Mouse (Mus musculus) T-helper 17 cell (primary cell): Measurements from ENCODE around the gene Mylk.
"Not testable (repeated sequence)": the region's sequence is repeated elsewhere in the genome, so short reads cannot be mapped to it uniquely, and the experiment has no call there.

ENCODE experiments used
- in situ Hi-C, 2 experiments: fragments of 300-600 bp; cut with MboI, MseI; formaldehyde crosslinking; loops; 1 replicate in 1 of 2; 2 replicates in 1 of 2; pipeline ENCODE4 v1.15.1; 2025; ENCODE audit warnings: high pct_unique_total_duplicates in 2 of 2

Gene Mylk

DNA sequence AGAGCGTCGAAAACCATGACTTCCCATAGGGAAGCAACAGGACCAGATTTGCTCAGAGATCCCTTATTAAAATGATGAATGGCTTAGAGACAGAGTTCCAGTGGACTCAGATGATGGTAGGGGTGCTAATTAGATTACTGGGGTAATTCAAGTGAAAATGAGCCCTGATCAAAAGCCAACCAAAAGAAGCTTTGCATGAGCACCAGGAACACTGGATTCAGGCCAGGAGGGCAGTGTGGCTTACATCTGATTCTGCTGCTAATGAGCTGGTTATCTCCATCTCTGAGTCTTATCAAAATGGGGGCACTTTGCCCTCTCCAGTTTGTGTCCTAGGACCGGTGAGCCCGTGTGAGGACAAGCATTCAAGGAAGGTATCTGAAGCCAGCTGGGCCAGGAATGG lies 23.4 kb downstream of the Mylk start:
- in situ Hi-C loops, result no loop called here

- in situ Hi-C loops, result no loop called here
Measured at GRCm38 (mm10) chr16:34770127-34770526, 25.1 kb downstream of the Mylk start.

DNA sequence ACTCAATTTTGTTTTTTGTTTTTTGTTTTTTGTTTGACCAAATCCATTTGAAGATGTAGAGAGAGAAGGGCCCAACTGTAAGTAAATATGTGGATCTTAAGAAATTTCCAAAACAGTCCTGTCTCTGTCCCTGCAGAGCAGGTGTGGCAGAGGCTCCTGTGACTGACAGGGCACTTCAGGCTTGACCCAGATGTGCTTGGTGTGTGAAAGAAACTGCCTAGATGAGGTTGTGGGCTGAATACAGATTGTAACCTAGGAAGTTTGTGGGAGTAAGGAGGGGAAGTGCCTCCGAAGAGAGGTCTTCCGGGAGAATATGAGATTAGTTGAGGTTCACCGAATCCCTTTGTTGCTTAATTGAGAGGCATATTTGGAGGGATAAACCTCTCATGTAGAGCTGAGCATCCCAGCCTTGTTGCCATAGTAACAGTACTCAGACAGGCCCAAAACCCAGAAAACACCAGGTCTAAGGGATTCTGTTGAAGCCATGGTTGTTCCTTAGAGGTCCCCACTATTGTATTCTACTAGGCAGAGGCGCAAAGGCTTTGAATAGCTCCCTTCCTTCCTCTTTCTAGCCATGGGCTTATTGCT lies 27.5 kb downstream of the Mylk start:
- in situ Hi-C loops, result no loop called here

DNA sequence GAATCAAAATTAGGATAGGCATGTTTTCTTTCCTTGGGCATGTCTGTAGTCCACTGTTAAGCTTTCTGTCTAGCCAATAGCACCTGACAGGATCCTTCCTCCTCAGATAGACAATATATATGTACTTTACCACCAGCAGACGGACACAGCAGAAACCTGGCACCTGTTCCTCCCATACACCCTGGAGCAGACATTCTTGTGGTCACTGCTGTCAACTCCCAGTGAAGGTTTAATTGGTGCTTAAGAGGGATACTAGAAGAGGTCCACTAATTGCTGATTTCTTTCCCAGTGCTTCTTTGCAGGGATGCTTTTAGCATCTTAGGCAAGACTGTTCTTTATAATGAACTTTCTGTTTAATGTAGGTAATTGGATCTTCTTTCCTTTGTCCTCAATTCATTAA lies 37.4 kb downstream of the Mylk start:
- in situ Hi-C loops, result no loop called here

GRCm38 (mm10) chr16:34783536-34783935 lies 38.5 kb downstream of the Mylk start:
- in situ Hi-C loops, result no loop called here

GRCm38 (mm10) chr16:34784675-34785074 lies 39.7 kb downstream of the Mylk start:
- in situ Hi-C loops, result no loop called here

GRCm38 (mm10) chr16:34792555-34792954 lies 47.5 kb downstream of the Mylk start:
- in situ Hi-C loops, result no loop called here

DNA sequence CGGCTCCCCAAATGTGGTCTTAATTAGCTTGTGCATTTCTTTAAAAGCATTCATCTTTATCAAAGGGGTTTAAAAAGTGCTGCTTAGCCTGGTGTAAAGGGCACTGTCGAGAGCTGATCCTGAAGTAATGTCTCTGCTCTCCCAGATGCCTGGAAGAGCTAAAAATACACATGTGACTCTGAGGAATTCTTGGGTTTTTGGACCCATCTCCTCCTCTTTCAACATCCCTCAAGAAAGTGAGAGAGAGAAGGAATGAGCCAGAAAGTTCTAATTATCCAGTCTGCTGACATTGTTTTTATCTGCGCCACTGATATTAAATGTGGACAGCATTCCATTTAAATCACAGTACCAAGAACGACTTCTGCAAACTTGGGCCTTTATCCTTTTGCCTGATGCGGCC lies 48.0 kb downstream of the Mylk start:
- in situ Hi-C loops, result no loop called here

DNA sequence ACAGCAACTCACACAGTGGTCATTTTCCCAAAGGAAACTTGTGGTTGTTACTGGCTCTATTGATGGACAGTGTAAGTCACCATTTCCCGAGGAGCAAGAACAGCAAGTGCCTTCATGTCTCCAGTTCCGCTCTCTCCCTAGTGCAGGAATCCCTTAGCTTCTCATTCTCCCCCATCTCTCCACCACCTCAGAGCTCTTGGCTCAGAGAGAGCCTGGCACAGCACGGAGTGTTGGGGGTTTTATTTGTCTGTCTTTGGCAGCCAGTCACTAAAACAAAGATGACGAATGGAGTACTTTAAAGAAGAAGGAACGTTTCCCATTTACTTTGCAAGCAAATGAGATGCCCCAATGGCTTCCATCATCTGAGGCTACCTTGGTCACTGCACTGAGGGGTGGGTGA lies 56.2 kb downstream of the Mylk start:
- in situ Hi-C loops, result no loop called here

- in situ Hi-C loops, result no loop called here
Measured at GRCm38 (mm10) chr16:34804286-34805010, 59.4 kb downstream of the Mylk start.

- in situ Hi-C loops, result no loop called here
Measured at GRCm38 (mm10) chr16:34806883-34807767, 62.1 kb downstream of the Mylk start.

- in situ Hi-C loops, result no loop called here
Measured at GRCm38 (mm10) chr16:34807768-34808275, 62.8 kb downstream of the Mylk start.

DNA sequence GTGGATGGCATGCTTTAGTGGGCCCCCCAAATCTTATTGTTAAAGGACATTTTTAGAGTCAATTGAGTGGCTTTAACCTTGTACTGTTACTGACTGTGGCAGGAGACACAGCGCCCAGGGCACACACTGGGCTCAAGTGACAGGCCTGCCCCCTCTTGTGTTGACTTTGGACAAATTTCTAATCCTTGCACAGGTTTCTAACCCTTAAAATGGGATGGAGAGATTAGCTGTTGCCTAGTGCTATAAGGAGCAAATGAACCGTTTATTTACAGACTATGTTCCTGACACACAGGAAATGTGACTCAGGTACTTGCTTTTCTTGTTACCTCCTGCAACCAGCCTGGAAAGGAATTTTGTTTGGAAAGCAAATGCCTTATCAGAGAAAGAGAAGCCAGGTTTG lies 67.2 kb downstream of the Mylk start:
- in situ Hi-C loops, result no loop called here

- in situ Hi-C loops, result not testable (repeated sequence)
Measured at GRCm38 (mm10) chr16:34813161-34813560, 68.2 kb downstream of the Mylk start.

DNA sequence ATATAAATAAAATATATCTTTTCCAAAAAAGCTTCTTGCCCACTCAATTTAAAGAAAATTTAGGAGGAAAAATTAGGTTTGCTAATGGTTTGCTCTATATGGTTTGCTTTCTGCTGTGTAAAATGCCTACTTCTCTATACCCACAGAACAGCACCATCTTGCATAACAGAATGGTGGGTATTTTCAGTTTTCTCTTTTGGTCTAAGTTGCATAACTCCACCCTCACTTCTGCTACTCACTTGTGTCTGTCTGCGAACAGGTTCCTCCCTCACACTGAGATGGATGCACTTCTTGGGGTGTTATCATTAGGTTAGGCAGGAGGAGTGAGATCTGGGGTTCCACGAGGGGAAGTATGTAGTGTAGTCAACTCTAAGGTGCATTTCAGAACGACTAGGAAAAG lies 68.6 kb downstream of the Mylk start:
- in situ Hi-C loops, result no loop called here

DNA sequence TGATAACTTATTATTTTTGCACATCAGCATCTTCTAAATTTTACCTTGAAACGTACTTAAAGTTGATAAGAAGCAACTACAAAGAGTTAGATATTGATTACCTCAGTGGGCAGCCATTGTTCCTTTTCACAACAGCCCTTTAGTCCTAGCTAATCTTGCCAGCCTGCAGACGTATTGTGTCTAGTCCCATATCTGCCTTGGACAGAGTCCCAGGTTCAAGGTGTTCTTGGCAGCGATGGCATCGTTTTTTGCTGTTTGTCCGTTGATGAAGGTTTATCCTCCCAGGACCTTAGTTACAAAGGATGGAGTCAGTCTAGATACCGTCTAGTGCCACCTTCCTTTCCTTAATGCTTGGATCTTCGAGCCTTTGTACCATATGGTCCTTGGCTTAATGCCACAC lies 69.6 kb downstream of the Mylk start:
- in situ Hi-C loops, result no loop called here

DNA sequence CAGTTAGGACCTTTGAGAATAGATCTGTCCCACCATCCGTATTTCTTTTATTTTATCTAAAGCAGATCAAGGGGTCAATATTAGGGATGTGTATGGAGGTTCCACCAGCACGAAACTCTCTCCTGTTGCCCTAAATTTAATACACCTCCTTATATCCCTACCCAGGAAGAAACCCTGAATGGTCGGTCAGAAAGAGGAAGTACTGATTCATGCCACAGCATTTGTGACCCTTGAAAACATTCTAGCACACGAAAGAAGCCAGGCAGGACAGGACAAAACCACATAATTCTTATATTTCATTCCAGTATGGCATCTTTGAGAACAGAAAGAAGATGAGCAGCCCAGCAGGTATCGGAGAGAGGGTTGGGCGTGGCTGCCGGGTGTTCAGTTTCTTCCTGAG lies 71.5 kb downstream of the Mylk start:
- in situ Hi-C loops, result no loop called here

GRCm38 (mm10) chr16:34825111-34825744 lies 80.2 kb downstream of the Mylk start:
- in situ Hi-C loops, result no loop called here

DNA sequence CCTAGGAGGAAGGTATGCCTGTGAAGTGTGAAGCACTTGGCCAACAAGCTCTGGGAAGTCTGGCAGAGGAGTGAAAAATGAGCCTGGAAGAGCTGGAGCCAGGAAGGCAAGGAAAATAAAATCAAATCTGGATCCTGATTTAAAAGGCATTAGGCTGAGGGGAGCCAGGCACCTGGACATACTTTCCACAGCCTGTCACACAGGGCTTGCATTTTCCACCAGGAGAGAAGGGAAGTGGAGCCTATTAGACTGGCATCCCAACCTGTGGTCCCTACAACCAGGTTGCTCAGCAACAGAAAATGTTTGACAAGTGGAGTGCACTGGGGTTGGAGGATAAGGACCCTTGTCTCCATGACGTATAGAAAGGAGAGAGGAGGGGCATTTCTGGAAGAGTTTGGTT lies 89.5 kb downstream of the Mylk start:
- in situ Hi-C loops, result no loop called here

DNA sequence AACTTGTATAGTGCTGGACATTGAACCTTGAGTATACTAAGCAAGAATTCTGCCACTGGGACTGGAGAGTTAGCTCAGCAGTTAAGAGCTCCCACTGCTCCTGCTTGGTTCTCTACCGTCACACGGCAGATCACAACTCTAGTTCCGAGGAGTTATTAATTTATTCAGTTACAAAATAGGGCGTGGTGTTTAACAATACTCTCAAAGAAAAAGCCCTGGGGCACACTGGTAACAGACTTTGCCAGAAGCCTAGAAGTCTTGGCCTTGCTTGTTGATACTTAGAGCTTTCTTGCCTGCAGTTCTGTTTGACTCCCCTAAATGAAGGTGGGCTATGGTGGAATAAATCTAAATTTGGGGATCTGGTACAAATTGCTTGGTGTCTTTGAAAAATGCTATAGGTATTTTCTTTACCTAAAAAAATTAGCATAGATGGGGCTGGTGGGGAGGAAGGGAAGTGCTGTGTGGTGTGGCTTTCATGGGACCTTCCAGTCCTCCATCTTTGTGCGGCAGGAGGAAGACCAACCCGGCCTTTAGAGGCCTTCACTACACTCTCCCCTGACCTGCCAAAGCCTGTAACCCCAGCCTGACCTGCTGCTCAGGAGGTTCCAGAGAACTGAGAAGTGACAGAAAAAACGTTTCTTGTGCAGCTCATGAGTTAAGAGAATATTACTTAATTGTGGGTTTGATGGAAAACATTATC lies 94.1 kb downstream of the Mylk start:
- in situ Hi-C loops, result no loop called here

GRCm38 (mm10) chr16:34839704-34840331 lies 94.8 kb downstream of the Mylk start:
- in situ Hi-C loops, result no loop called here
